Mouse (Mus musculus) heart, postnatal 0 days (tissue): ENCODE data around the gene Terf2. TPM values are rescaled to one million over a fixed set of nuclear protein-coding genes. Genes with fewer than 3 reads are reported as not detected.
A peak's percentile ranks its signal among the peaks of the same experiment; 100 is the strongest.

Source experiments
- ATAC-seq: fragments of 200-750 bp; cut with Nextera tagmentation; 2 replicates; pipeline ENCODE4 v1.8.0; 2017; ENCODE audit warnings: low read depth, moderate number of reproducible peaks, moderate library complexity; ENCODE audit not compliant: insufficient read depth
- DNase-seq: peaks from one replicate; pipeline ENCODE4 v3.0.0-alpha.2; 2016; ENCODE audit warnings: low spot score
- H3K27ac ChIP-seq: fragments of 300-500 bp; sonication (generic); 2 replicates; pipeline ENCODE4 v1.5.1; 2014; ENCODE audit warnings: low read depth, mild to moderate bottlenecking
- H3K27me3 ChIP-seq: fragments of 300-500 bp; sonication (generic); 2 replicates; pipeline ENCODE4 v1.6.1; 2014; ENCODE audit warnings: low read length, mixed read lengths; ENCODE audit not compliant: control insufficient read depth, insufficient read depth
- H3K36me3 ChIP-seq: fragments of 300-500 bp; sonication (generic); replicated peaks from 2 replicates; pipeline ENCODE4 v1.6.1; 2014; ENCODE audit warnings: low read length, mixed read lengths; ENCODE audit not compliant: control insufficient read depth, insufficient read depth
- H3K4me1 ChIP-seq: fragments of 300-500 bp; sonication (generic); 2 replicates; pipeline ENCODE4 v1.6.1; 2014; ENCODE audit warnings: antibody characterized with exemption; ENCODE audit not compliant: control insufficient read depth, insufficient read depth
- H3K4me2 ChIP-seq: fragments of 300-500 bp; sonication (generic); 2 replicates; pipeline ENCODE4 v1.6.1; 2014; ENCODE audit warnings: low read depth, mild to moderate bottlenecking, low read length, moderate library complexity
- H3K4me3 ChIP-seq: fragments of 300-500 bp; sonication (generic); 2 replicates; pipeline ENCODE4 v1.5.1; 2014; ENCODE audit warnings: low read depth, low read length
- H3K9ac ChIP-seq: fragments of 300-500 bp; sonication (generic); replicated peaks from 2 replicates; pipeline ENCODE4 v1.6.1; 2014; ENCODE audit warnings: low read depth, low read length, mixed read lengths
- H3K9me3 ChIP-seq: fragments of 300-500 bp; sonication (generic); replicated peaks from 2 replicates; pipeline ENCODE4 v1.6.1; 2016; ENCODE audit warnings: low read length; ENCODE audit not compliant: control insufficient read depth
- CTCF ChIP-seq: IDR thresholded peaks from 2 replicates; pipeline ENCODE4 v1.5.1; 2016; ENCODE audit warnings: antibody characterized with exemption, control low read depth, low read depth
- EP300 ChIP-seq: IDR thresholded peaks from 2 replicates; pipeline ENCODE4 v1.6.1; 2016; ENCODE audit warnings: antibody characterized with exemption, low read depth
- WGBS: fragments of 180-500 bp; shearing (Covaris S2); extraction: QIAGEN DNeasy Blood & Tissue Kit; methylation state at CpG from one replicate; pipeline ENCODE4 v1.1.7; 2014; 5-methylcytosine and 5-hydroxymethylcytosine counted together
- polyA plus RNA-seq: library from polyadenylated mRNA; unstranded; fragments of >200 nt; fragmentation: Nextera tagmentation; extraction: Ambion mirVana; gene quantifications from 2 replicates; pipeline ENCODE4 v1.2.1, GENCODE M21; 2015
- total RNA-seq: library from RNA; depleted of rRNA; stranded (reverse); fragments of >200 nt; gene quantifications from 2 replicates; pipeline ENCODE4 v1.2.3, GENCODE M21; 2014; ENCODE audit warnings: low replicate concordance

Terf2 gene
- total and polyA plus RNA-seq, 2 experiments from 2014 or later = 7.3 to 8.2 TPM

DNA sequence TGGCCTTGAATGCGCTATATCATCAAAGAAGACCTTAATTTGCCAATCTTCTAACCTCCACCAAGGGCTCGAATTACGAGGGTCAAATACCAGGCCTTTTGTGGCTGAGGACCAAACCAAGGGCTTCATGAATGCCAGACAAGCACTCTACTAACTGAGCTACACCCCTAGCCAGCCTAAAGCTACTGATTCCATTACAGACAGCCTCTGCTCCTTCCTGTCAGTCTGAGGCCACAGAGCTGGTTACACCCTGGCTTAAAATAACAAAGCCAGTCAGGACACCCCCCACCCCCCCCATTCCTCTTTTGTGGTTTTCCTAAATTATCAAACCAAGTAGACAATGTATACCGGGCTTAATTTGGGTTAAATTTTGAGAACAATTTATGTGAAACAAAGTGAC, 22.6 kb downstream of the Terf2 start:
- Histone ChIP-seq H3K27ac (no peak overlapping the region), H3K9me3 (no peaks in the 10 kb centered on the region), H3K27me3 (no peaks in the 10 kb centered on the region), H3K4me2 (no peak overlapping the region), H3K4me3 (no peak overlapping the region), H3K9ac (no peak overlapping the region), H3K36me3 (peaks cover 72% of the 10 kb centered on the region), H3K4me1 (no peaks in the 10 kb centered on the region)
- WGBS = 74% methylated on average over 4 of the region's 4 CpGs
- ATAC-seq = no peak
- no peak for DNase-seq
- TF ChIP-seq CTCF = no peak
- TF ChIP-seq EP300 = no peak

DNA sequence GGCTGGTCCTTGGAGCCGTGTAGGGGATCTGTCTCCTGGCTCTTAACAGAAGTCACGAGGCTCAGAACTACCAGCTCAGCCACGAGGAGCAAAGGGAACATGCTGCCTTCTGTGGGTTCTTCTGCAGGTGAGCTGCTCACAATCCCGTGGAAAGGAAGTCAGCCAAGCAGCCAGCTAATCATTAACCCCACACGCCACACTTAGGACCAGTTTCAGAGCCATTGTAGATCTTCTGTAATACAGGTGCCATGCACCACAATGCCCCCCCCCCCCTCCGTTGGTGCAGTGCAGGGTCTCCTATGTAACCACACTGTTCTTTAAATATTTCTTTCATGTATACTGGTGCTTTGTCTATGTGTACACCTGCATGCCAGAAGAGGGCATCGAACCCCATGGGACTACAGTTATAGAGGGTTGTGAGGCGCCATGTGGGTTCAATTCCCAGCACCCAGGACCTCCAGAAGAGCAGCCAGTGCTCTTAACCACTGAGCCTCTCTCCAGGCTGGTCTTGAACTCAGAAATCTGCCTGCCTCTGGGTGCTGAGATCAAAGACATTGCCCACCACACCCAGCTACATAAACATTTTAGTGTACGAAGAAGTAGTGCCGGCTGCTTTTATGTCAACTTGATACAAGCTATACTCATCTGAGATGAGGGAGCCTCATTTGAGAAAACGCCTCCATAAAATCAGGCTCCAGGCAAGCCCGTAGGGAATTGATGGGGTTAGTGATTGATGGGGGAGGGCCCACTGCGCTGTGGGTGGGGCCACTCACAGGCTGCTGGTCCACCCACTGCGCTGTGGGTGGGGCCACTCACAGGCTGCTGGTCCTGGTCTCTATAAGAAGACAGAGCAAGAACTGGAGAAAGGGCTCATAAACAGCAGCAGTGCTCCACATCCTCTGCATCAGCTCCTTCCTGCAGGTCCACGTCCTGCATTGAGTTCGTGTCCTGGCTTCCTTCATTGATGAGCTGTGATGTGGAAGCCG, 30.5 kb downstream of the Terf2 start, which contains the start of gene Tmed6:
Gene Tmed6 (minus strand): TSS at position 134 of the 986 bp plus-strand sequence.
- H3K4me1 ChIP-seq = no peaks in the 10 kb centered on the region
- H3K4me3 ChIP-seq = no peak within 1 kb of the TSS
- no peak within 1 kb of the TSS for H3K27ac ChIP-seq
- 54% methylated on average over 17 of the region's 17 CpGs for WGBS
- TF ChIP-seq EP300 = no peak
- TF ChIP-seq CTCF = no peak
- H3K27me3 ChIP-seq = no peaks in the 10 kb centered on the region
- DNase-seq = no peak
- no peak within 1 kb of the TSS for H3K9ac ChIP-seq
- H3K4me2 ChIP-seq = no peak within 1 kb of the TSS
- no peak for ATAC-seq
- H3K36me3 ChIP-seq = peaks cover 14% of the 10 kb centered on the region
- no peaks in the 10 kb centered on the region for H3K9me3 ChIP-seq

DNA sequence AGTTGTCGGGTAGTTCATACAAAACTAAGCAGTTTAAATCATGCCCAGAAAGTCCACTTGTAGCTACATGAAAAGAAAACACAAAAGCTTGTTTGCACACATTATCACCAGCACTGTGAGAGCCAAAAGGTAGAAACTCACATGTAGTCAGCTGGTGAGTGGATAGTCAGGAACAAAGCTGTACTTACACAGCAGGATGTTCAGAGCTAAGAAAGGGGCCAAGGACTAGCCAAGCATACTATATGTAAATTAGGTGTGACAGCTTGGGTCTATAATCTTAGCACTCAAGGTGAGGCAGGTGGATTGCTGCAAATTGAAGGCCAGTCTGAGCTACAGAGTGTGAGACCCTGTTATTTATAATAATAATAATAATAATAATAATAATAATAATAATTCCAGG, 33.7 kb downstream of the Terf2 start:
- Histone ChIP-seq H3K4me1 (peaks cover 1% of the 10 kb centered on the region; the same call in 1 of the 2 replicates), H3K9ac (no peak overlapping the region), H3K4me3 (no peak overlapping the region), H3K27ac (no peak overlapping the region), H3K27me3 (no peaks in the 10 kb centered on the region), H3K9me3 (no peaks in the 10 kb centered on the region), H3K36me3 (peaks cover 13% of the 10 kb centered on the region), H3K4me2 (no peak overlapping the region)
- TF ChIP-seq EP300 = no peak
- TF ChIP-seq CTCF = no peak
- 82% methylated on average over 1 of the region's 1 CpGs for WGBS
- DNase-seq = no peak
- no peak for ATAC-seq

DNA sequence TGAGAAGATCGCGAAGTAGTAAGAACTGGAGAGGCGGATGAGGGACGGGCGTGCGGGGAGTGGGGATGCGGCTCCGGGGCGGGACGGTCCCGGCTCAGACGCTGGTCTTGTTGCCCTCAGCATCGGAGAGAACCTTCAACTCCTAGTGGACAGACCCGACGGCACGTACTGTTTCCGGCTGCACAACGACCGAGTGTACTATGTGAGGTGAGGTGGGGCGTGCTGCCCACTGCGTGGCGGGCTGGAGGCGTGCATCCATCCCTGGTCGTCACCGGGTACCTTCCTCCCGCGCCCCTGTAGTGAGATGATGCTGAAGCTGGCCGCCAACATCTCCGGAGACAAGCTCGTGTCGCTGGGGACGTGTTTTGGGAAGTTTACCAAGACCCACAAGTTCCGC, 39.4 kb downstream of the Terf2 start:
- ATAC-seq = peak; percentile 43
- DNase-seq = no peak
- H3K4me2 ChIP-seq = peak overlapping the region; percentile 89
- peak; percentile 1; the same call in 1 of the 2 replicates for TF ChIP-seq CTCF
- no peak for TF ChIP-seq EP300
- peak overlapping the region; percentile 96 for H3K4me3 ChIP-seq
- no peaks in the 10 kb centered on the region for H3K9me3 ChIP-seq
- H3K36me3 ChIP-seq = peaks cover 33% of the 10 kb centered on the region
- WGBS = under 1% methylated on average over 31 of the region's 33 CpGs
- peak overlapping the region; percentile 39 for H3K27ac ChIP-seq
- no peaks in the 10 kb centered on the region for H3K27me3 ChIP-seq
- H3K4me1 ChIP-seq = peaks cover 16% of the 10 kb centered on the region
- peak overlapping the region; percentile 71 for H3K9ac ChIP-seq

GRCm38 (mm10) chr8:107056076-107056972, 40.0 kb downstream of the Terf2 start, which contains the start of the genes Cog8 and Nip7:
TSS of gene Cog8 (minus strand) at chr8:107056689.
TSS of gene Nip7 (plus strand) at chr8:107056877.
- under 1% methylated on average over 88 of the region's 88 CpGs for WGBS
- Histone ChIP-seq H3K9ac (peak within 1 kb of the TSS; percentile 90), H3K4me3 (peak within 1 kb of the TSS; percentile 96), H3K9me3 (no peaks in the 10 kb centered on the region), H3K4me2 (peak within 1 kb of the TSS; percentile 89), H3K36me3 (peaks cover 39% of the 10 kb centered on the region), H3K4me1 (peaks cover 16% of the 10 kb centered on the region), H3K27me3 (no peaks in the 10 kb centered on the region), H3K27ac (peak within 1 kb of the TSS; percentile 89)
- TF ChIP-seq EP300 (peak; percentile 90), CTCF (no peak)
- ATAC-seq (peak; percentile 94), DNase-seq (peak; percentile 98)
